Mouse (Mus musculus) right cerebral cortex, postnatal 36 days (tissue): ENCODE measurements around the gene Tnfsf14.

Experiments
- DNase-seq, 2 experiments: peaks; one replicate each; pipeline ENCODE4 v3.0.0; 2022; ENCODE audit warnings: low spot score in 2 of 2, mixed read lengths in 1 of 2

The Tnfsf14 gene

GRCm38 (mm10) chr17:57194041-57194507, at the start of gene Tnfsf14:
TSS of gene Tnfsf14 (minus strand) at chr17:57194177.
- no peak for DNase-seq

- DNase-seq = no peak
Measured at GRCm38 (mm10) chr17:57237181-57237580, 43.2 kb upstream of the Tnfsf14 start.

- DNase-seq = no peak
Measured at GRCm38 (mm10) chr17:57235803-57236202, 41.8 kb upstream of the Tnfsf14 start.

- DNase-seq = no peak
Measured at GRCm38 (mm10) chr17:57234254-57234928, 40.4 kb upstream of the Tnfsf14 start.

- DNase-seq = no peak
Measured at GRCm38 (mm10) chr17:57233038-57233437, 39.1 kb upstream of the Tnfsf14 start.

- DNase-seq = no peak
Measured at GRCm38 (mm10) chr17:57232200-57232599, 38.2 kb upstream of the Tnfsf14 start.

- DNase-seq = no peak
Measured at GRCm38 (mm10) chr17:57231321-57231771, 37.4 kb upstream of the Tnfsf14 start.

- no peak for DNase-seq
Measured at GRCm38 (mm10) chr17:57230728-57231125, 36.8 kb upstream of the Tnfsf14 start.

GRCm38 (mm10) chr17:57229851-57230727, 36.1 kb upstream of the Tnfsf14 start:
- no peak for DNase-seq

GRCm38 (mm10) chr17:57228873-57229272, 34.9 kb upstream of the Tnfsf14 start:
- no peak for DNase-seq

- no peak for DNase-seq
Measured at GRCm38 (mm10) chr17:57228014-57228413, 34.0 kb upstream of the Tnfsf14 start, which contains the start of gene C3. TSS of gene C3 (minus strand) at chr17:57228136.

GRCm38 (mm10) chr17:57227468-57227867, 33.5 kb upstream of the Tnfsf14 start:
- no peak for DNase-seq

- DNase-seq = no peak
Measured at GRCm38 (mm10) chr17:57223313-57223712, 29.3 kb upstream of the Tnfsf14 start.

- DNase-seq = no peak
Measured at GRCm38 (mm10) chr17:57221911-57222310, 27.9 kb upstream of the Tnfsf14 start.

- no peak for DNase-seq
Measured at GRCm38 (mm10) chr17:57219884-57220207, 25.9 kb upstream of the Tnfsf14 start.

GRCm38 (mm10) chr17:57219167-57219883, 25.3 kb upstream of the Tnfsf14 start:
- DNase-seq = peak in 1 of 2 experiments; percentile 25

- no peak for DNase-seq
Measured at GRCm38 (mm10) chr17:57218335-57218900, 24.4 kb upstream of the Tnfsf14 start.

- DNase-seq = no peak
Measured at GRCm38 (mm10) chr17:57214676-57215387, 20.9 kb upstream of the Tnfsf14 start.

- no peak for DNase-seq
Measured at GRCm38 (mm10) chr17:57211501-57211900, 17.5 kb upstream of the Tnfsf14 start.

GRCm38 (mm10) chr17:57209330-57209729, 15.4 kb upstream of the Tnfsf14 start:
- DNase-seq = no peak

- DNase-seq = no peak
Measured at GRCm38 (mm10) chr17:57207938-57208337, 14.0 kb upstream of the Tnfsf14 start.
